Mouse (Mus musculus) erythroblast, adult 5-6 weeks (primary cell): ENCODE measurements around the gene Spef2. TPM values are rescaled to one million over a fixed set of nuclear protein-coding genes. Genes with fewer than 3 reads are reported as not detected.
"Not testable (repeated sequence)": the region's sequence is repeated elsewhere in the genome, so short reads cannot be mapped to it uniquely, and the experiment has no call there.

Experiments used
- ATAC-seq: replicated peaks from 2 replicates; pipeline ENCODE4 v1.8.0; 2016; ENCODE audit warnings: moderate number of reproducible peaks, mild to moderate bottlenecking, moderate TSS enrichment, inconsistent platforms; ENCODE audit not compliant: poor library complexity, low FRiP score, severe bottlenecking
- total RNA-seq, 2 experiments: library from RNA; stranded (forward) in 1 of 2; stranded (reverse) in 1 of 2; fragments of 150-400 nt in 1 of 2; fragments of 200-764, 138-1000 nt in 1 of 2; gene quantifications; 2 replicates each; pipeline versions ENCODE4 v1.2.3 to v1.2.4; 2015 to 2017; ENCODE audit warnings: low replicate concordance in 2 of 2

Spef2 gene
- total RNA-seq, 2 experiments from 2014 or later = 0.58 TPM; not detected in 1

GRCm38 (mm10) chr15:9565396-9565795 lies 183.3 kb downstream of the Spef2 start:
- ATAC-seq = no peak

- no peak for ATAC-seq
Observed at GRCm38 (mm10) chr15:9564156-9564555, 184.5 kb downstream of the Spef2 start.

GRCm38 (mm10) chr15:9557264-9557663 lies 191.4 kb downstream of the Spef2 start:
- not testable (repeated sequence) for ATAC-seq

DNA sequence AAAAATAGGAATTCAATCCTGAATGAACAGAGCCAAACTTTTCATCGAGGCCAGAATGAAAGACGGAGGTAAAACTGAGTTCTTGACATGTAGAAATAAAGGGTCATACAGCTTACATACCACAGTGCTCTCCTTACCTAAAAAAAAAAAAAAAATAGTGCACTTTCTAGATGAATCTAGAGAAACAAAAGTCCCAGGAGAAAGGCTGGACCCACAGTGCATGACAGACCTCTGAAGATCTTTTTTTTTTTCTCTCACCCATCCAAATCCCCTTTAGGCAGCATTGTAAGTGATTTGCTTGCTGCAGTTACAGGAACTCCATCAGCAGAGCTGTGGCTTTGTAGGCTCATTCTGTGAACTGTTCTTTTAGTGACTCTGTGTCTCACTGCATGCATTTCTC lies 199.7 kb downstream of the Spef2 start:
- no peak for ATAC-seq

DNA sequence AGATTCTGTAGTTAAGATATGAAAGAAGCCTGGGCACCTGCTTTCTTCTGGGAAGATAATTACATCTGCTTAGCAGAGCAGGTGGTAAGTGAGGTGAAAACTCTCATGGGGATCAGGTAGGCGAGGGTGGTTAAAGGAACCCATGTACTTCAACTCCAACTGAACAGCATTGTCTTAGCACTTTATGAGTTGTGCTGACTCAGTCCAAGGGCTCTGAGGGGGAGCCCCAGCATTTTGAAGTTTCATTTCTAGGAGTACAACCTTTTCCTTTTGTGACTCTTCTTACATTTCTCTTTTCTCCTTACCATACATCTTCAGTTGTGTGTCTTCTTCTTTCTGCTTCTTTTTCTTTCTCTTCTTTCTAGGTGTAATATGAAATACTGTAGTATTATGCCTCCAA lies 213.5 kb downstream of the Spef2 start:
- no peak for ATAC-seq

- no peak for ATAC-seq
Observed at GRCm38 (mm10) chr15:9533356-9533902, 215.2 kb downstream of the Spef2 start.

DNA sequence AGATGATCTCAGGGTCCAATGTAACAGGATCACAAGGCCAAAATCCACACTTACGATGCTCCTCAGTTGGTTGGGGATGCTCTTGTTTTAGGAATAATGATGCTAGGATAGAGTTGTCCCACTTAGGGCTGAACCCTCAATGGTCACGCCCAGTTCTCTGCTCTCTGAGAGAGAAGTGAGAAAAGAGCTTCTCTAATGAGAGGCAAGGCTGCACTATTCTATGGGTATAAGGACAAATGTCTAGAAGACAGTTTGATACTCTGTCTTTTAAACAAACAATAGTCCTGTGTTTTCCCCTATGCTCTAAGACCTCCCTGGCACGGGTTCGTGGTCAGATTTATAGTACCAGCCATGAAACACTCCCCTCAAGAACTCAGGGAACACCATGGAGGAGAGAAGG lies 218.6 kb downstream of the Spef2 start, which contains the start of gene Il7r:
Gene Il7r, minus strand, starts transcription at position 101 of the 400 bp plus-strand sequence.
- no peak for ATAC-seq

DNA sequence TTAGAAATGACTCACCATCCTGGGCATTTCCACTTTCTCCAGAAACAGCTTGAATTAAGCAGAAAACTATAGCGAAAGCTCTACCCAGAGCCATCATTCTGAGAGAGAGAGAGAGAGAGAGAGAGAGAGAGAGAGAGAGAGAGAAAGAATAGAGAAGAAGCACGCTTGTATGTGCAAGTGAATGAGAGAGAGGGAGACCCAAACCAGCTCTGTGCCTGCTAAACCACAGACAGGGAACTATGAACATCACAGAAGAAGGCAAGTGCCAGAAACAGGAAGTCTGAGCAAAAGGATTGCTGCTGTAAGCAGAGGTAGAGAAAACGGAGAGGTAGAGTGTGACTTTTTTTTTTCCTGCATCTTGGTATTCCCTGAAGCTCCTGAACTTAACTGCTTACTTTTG lies 219.0 kb downstream of the Spef2 start:
- no peak for ATAC-seq

Other genes starting within 250 kb of the Spef2 start
- 1.9 and 2.1 TPM in 2 replicates for gene Il7r, start 218.7 kb downstream of the Spef2 start, total RNA-seq (2015; ENCODE audit: low replicate concordance)
- gene Il7r, start 218.7 kb downstream of the Spef2 start, total RNA-seq (2017; ENCODE audit: low replicate concordance) = 1.3 and 2.3 TPM in 2 replicates